Mouse (Mus musculus): ENCODE measurements around the gene Gstp3.
"Not testable (repeated sequence)": the region's sequence is repeated elsewhere in the genome, so short reads cannot be mapped to it uniquely, and the experiment has no call there.

Gstp3 gene

DNA sequence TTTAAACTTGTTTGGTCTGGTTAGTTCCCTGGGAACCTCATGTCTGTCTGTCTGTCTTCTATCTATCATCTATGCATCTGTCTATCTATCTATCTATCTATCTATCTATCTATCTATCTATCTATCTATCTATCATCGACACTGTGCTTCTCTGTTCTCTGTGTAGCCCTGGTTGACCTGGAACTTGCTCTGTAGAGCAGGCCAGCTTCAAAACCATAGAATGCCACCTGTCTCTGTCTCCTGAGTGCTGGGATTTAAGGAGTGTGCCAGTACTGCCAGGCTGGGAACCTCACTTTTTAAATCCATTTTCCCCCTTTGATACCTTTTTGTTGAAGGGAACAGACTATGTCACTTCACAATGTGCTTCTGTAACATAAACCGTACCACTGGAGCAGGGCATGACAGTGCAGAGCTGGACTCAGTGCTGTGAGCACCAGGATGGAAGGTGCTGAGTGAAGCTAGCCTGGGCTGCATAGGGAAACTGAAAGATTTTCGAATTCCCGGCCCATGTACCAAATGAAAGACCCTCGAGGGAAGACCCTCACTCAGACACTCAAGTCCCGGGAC lies 1.6 kb upstream of the Gstp3 start:
- DNase-seq (ENCODE audit: low spot score in 2 of 2) = no peak

GRCm38 (mm10) chr19:4060044-4060898 lies 902 bp upstream of the Gstp3 start:
- not testable (repeated sequence) for DNase-seq (ENCODE audit: low spot score in 2 of 2)

DNA sequence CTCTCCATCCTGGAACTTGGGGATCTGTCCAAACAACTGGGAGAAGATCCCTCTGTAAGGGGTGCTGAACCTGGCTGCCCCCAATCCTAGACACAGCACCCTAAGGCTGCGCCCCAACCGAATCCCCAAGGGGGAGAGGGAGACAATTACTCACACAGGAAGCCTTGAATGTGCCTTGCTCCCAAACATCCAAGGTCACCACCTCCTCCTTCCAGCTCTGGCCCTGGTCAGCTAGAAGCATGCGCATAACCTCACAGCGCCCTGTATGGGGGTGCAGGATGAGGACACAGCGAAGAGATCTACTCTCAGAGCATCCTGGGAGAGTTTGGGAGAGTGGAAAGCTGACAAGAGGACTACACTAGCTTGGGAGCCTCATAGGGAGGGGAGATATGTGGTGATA lies 788 bp downstream of the Gstp3 start:
- no peak for DNase-seq (ENCODE audit: low spot score in 2 of 2)

- no peak for DNase-seq (ENCODE audit: low spot score in 2 of 2)
Measured at GRCm38 (mm10) chr19:4057962-4058361, 1.4 kb downstream of the Gstp3 start.

- no peak for DNase-seq (ENCODE audit: low spot score in 2 of 2)
Measured at GRCm38 (mm10) chr19:4057389-4057788, 2.0 kb downstream of the Gstp3 start.

- no peak for DNase-seq (ENCODE audit: low spot score in 2 of 2)
Measured at GRCm38 (mm10) chr19:4056727-4057126, 2.6 kb downstream of the Gstp3 start.

GRCm38 (mm10) chr19:4055947-4056693 lies 3.2 kb downstream of the Gstp3 start:
- DNase-seq (ENCODE audit: low spot score in 2 of 2) = no peak

- DNase-seq (ENCODE audit: low spot score in 2 of 2) = no peak
Measured at GRCm38 (mm10) chr19:4055216-4055946, 4.0 kb downstream of the Gstp3 start.

DNA sequence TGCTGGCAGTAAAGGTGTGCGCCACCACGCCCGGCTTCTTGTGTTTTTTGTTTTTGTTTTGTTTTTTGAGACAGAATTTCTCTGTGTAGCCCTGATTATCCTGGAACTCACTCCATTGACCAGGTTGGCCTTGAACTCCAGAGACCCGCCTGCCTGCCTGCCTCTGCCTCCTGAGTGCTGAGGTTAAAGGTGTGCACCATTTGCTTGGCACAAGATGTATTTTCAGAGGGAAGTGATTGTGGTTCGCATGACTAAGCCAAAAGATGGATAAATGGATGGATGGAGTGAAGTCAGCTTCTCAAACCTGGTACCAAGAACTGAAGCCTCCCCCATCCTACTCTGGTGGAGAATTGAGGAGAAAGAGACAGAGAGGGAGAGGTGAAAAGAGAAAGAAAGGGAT lies 4.8 kb downstream of the Gstp3 start:
- DNase-seq (ENCODE audit: low spot score in 2 of 2) = no peak

DNA sequence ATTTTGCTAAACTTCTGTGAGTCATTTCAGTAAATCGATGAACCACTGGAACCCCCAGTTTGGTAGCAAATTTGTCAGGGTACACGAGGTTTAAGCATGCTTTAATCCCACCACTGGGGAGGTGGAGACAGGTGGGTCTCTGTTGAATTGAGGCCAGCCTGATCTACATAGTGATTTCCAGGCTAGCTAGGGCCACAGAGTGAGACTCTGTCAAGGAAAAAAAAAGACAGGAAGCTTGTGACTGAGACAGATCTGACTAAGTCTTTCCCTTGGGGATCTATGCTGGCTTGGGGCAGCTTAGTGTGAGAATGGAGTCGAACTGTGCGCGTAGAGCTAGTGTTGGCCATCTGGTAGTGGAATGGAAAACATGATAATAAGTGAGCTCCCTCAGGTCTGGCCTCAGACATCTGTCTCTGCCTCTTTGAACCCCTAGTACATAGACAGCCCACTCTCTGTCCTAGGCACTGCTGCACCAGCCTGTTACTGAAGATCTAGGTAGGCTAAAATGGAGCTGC lies 6.8 kb downstream of the Gstp3 start:
- DNase-seq (ENCODE audit: low spot score in 2 of 2) = no peak

GRCm38 (mm10) chr19:4051741-4052515 lies 7.4 kb downstream of the Gstp3 start:
- peak; percentile 37 to 83 for DNase-seq (ENCODE audit: low spot score in 2 of 2)

DNA sequence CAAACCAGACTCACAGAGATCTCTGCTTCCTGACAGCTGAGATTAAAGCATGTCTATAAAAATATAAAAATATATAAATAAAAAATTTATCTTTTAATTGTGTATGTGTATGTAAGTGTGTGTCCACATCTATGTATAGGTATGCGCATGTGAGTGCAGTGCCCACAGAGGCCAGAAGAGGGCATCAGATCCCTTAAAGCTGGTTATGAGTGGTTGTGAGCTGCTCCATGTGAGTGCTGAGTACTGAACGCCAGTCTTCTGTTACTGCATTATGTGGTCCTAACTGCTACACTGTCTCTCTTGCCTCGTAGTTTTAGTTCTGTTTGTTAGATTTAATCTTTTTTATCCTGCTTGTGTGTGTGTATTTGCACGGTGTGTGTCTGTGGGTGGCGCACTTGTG lies 8.4 kb downstream of the Gstp3 start:
- no peak for DNase-seq (ENCODE audit: low spot score in 2 of 2)

- DNase-seq (ENCODE audit: low spot score in 2 of 2) = not testable (repeated sequence)
Measured at GRCm38 (mm10) chr19:4049069-4049468, 10.3 kb downstream of the Gstp3 start.

- DNase-seq (ENCODE audit: low spot score in 2 of 2) = peak; percentile 38 to 81
Measured at GRCm38 (mm10) chr19:4047859-4048258, 11.5 kb downstream of the Gstp3 start.

DNA sequence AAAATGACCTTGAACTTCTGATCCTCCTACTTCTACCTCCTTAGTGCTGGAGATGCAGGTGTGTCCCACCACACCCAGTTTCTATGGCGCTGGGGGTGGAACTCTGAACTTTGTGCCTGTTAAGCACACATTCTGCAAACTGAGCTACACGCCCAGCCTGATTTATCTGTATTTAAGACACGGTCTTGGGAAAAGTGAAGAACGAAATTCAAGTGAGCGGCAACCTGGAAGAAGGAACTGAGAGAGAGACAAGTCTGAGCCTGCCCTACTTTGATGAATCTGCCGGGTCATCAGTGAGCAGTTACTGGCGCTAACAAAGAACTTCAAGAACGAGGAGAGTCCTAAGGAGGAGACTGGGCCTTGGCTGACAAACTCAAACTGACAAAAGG lies 12.5 kb downstream of the Gstp3 start:
- no peak for DNase-seq (ENCODE audit: low spot score in 2 of 2)

- DNase-seq (ENCODE audit: low spot score in 2 of 2) = peak; percentile 72 to 75
Measured at GRCm38 (mm10) chr19:4045966-4046865, 13.2 kb downstream of the Gstp3 start, which contains the start of gene Gstp2. Gene Gstp2 (minus strand): TSS chr19:4046023.

GRCm38 (mm10) chr19:4044109-4044508 lies 15.3 kb downstream of the Gstp3 start:
- DNase-seq (ENCODE audit: low spot score in 2 of 2) = not testable (repeated sequence)

- peak; percentile 38 to 66 for DNase-seq (ENCODE audit: low spot score in 2 of 2)
Measured at GRCm38 (mm10) chr19:4042124-4042523, 17.2 kb downstream of the Gstp3 start.

DNA sequence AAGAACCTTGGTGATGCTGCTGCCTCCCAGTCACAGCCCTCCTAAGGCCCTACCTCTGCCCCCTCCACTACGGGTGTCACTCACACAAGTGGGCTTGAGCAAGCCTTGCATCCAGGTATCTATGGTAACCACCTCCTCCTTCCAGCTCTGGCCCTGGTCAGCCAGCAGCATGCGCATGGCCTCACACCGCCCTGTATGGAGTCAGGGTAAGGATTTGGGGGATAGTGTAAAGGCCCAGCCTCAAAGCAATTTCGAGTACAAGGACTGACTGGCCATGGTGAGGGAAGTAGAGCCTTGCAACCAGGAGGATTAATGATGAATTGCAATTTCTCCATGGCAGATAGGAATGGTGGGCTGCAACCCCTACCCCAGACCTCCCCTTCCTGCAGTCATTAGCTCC lies 17.9 kb downstream of the Gstp3 start:
- DNase-seq (ENCODE audit: low spot score in 2 of 2) = not testable (repeated sequence)

DNA sequence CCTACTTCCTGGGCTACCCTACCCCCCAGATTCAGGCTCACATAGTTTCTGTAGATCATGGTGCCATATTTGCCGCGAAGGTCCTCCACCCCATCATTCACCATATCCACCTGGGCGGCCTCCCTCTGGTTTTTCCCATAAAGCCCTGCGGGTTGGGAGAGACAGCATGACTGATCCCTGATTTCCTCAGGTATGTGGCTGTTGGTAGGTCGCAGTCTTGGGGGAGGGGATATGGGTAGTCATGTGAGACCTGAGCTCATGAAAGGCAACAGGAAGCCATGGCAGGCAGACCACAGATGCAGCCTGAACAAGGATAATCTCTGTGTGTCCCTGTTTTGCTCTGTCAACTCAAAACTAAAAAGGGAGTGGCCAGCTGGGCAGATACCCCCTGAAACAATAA lies 18.4 kb downstream of the Gstp3 start:
- not testable (repeated sequence) for DNase-seq (ENCODE audit: low spot score in 2 of 2)

Data from urinary bladder, postnatal 4 days (tissue).